Mouse (Mus musculus) ES-Bruce4 (cell line): ENCODE data around the gene Plrg1.

ENCODE experiments used
- CTCF ChIP-seq: IDR thresholded peaks from one replicate; pipeline ENCODE4 v1.8.1; 2011; ENCODE audit warnings: low read depth, low read length
- EP300 ChIP-seq: IDR thresholded peaks from 2 replicates; pipeline ENCODE4 v1.6.1; 2011; ENCODE audit warnings: low read depth, low read length; ENCODE audit not compliant: insufficient read depth
- POLR2A ChIP-seq: IDR thresholded peaks from one replicate; pipeline ENCODE4 v1.8.1; 2011; ENCODE audit warnings: low read length; ENCODE audit not compliant: insufficient read depth

DNA sequence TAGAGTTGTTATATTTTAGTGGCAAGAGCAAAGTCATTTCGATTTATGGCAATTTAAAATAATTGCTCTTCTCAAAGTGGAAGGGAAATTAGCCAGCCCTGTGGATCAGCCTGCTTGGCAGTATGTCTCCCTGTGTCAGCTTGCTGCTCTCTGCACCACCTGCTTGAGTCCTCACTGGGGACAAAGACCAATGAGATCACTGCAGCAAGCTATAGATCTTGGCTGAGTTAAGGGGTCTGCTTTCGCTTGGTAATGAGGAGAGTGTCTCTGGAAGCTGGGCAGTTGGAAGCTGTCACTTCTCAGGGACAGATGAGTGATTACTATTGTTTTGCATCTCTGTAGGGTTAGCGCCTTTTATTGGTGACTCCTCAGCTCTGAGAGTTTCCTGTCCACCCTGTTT, 57.5 kb downstream of the Plrg1 start:
- no peak for TF ChIP-seq CTCF
- TF ChIP-seq EP300 = no peak
- TF ChIP-seq POLR2A = no peak
